Mouse (Mus musculus) liver, postnatal 0 days (tissue): ENCODE measurements at regions not wholly inside any gene's neighbourhood (a gene's known extent, or its start where the extent isn't known, plus 50 kb on each side); places are given as distances from the start of the nearest gene placed in this dataset.

Source experiments
- ATAC-seq: fragments of 200-750 bp; cut with Nextera tagmentation; 2 replicates; pipeline ENCODE4 v1.8.0; 2017; ENCODE audit warnings: mild to moderate bottlenecking, moderate library complexity
- DNase-seq: peaks from one replicate; pipeline ENCODE4 v3.0.0-alpha.2; 2016
- H3K27ac ChIP-seq: fragments of 300-500 bp; sonication (generic); 2 replicates; pipeline ENCODE4 v1.5.1; 2014; ENCODE audit warnings: antibody characterized with exemption, moderate library complexity, mild to moderate bottlenecking, low read depth
- H3K27me3 ChIP-seq: fragments of 300-500 bp; sonication (generic); 2 replicates; pipeline ENCODE4 v1.6.1; 2014; ENCODE audit warnings: low read length, control low read depth, mixed read lengths; ENCODE audit not compliant: insufficient read depth
- H3K36me3 ChIP-seq: fragments of 300-500 bp; sonication (generic); replicated peaks from 2 replicates; pipeline ENCODE4 v1.6.1; 2014; ENCODE audit warnings: mild to moderate bottlenecking, control low read depth, low read length, moderate library complexity, mixed read lengths; ENCODE audit not compliant: insufficient read depth
- H3K4me1 ChIP-seq: fragments of 300-500 bp; sonication (generic); 2 replicates; pipeline ENCODE4 v1.6.1; 2014; ENCODE audit warnings: antibody characterized with exemption, mild to moderate bottlenecking, control low read depth; ENCODE audit not compliant: insufficient read depth
- H3K4me2 ChIP-seq: fragments of 300-500 bp; sonication (generic); 2 replicates; pipeline ENCODE4 v1.6.1; 2014; ENCODE audit warnings: low read depth, mild to moderate bottlenecking, low read length, moderate library complexity, mixed read lengths
- H3K4me3 ChIP-seq: fragments of 300-500 bp; sonication (generic); 2 replicates; pipeline ENCODE4 v1.5.1; 2014; ENCODE audit warnings: low read depth, low read length
- H3K9ac ChIP-seq: fragments of 300-500 bp; sonication (generic); replicated peaks from 2 replicates; pipeline ENCODE4 v1.6.1; 2014; ENCODE audit warnings: mild to moderate bottlenecking, moderate library complexity
- H3K9me3 ChIP-seq: fragments of 300-500 bp; sonication (generic); 2 replicates; pipeline ENCODE4 v1.6.1; 2016; ENCODE audit warnings: mild to moderate bottlenecking, control low read depth, low read length, mixed read lengths
- CTCF ChIP-seq: sonication (generic); IDR thresholded peaks from 2 replicates; pipeline ENCODE4 v1.5.1; 2016; ENCODE audit warnings: antibody characterized with exemption, low read depth
- EP300 ChIP-seq: IDR thresholded peaks from 2 replicates; pipeline ENCODE4 v1.6.1; 2016; ENCODE audit warnings: antibody characterized with exemption, low read depth, mild to moderate bottlenecking
- WGBS: fragments of 180-500 bp; shearing (Covaris S2); extraction: QIAGEN DNeasy Blood & Tissue Kit; methylation state at CpG from one replicate; pipeline ENCODE4 v1.1.7; 2014; ENCODE audit not compliant: insufficient replicate concordance; 5-methylcytosine and 5-hydroxymethylcytosine counted together

GRCm38 (mm10) chr2:178830313-178830712, 400.0 kb downstream of the Cdh26 start:
- no peak for DNase-seq
- H3K36me3 ChIP-seq = no peaks in the 10 kb centered on the region
- H3K9ac ChIP-seq = no peak overlapping the region
- no peak for TF ChIP-seq EP300
- no peak for TF ChIP-seq CTCF
- H3K4me3 ChIP-seq = no peak overlapping the region
- no peaks in the 10 kb centered on the region for H3K9me3 ChIP-seq
- WGBS = 70% methylated on average over 3 of the region's 3 CpGs
- ATAC-seq = no peak
- H3K27me3 ChIP-seq = no peaks in the 10 kb centered on the region
- no peaks in the 10 kb centered on the region for H3K4me1 ChIP-seq
- H3K4me2 ChIP-seq = no peak overlapping the region
- H3K27ac ChIP-seq = no peak overlapping the region

DNA sequence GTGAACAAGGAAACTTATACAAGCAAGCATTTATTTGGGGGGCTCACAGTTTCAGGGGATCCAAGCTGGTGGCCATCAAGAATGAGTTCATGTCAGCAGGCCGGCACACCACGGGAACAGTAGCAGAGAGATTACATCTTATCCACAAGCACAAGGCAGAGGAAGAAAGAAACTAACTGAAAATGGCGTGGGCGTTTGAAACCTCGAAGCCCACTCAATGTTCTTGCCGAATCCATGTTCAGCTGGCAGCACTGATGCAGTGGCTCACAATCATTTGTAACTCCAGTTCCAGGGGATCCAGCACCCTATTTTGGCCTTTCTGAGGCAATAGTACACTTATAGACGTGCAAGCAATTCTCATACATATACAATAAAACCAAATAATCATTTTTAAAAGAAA, 404.7 kb downstream of the Cdh26 start:
- H3K4me2 ChIP-seq = no peak overlapping the region
- no peaks in the 10 kb centered on the region for H3K27me3 ChIP-seq
- H3K9ac ChIP-seq = no peak overlapping the region
- no peak overlapping the region for H3K4me3 ChIP-seq
- DNase-seq = no peak
- H3K9me3 ChIP-seq = no peaks in the 10 kb centered on the region
- no peaks in the 10 kb centered on the region for H3K36me3 ChIP-seq
- TF ChIP-seq CTCF (no peak), EP300 (no peak)
- H3K4me1 ChIP-seq = no peaks in the 10 kb centered on the region
- H3K27ac ChIP-seq = no peak overlapping the region
- WGBS = 62% methylated on average over 7 of the region's 7 CpGs
- ATAC-seq = no peak

- TF ChIP-seq EP300 = no peak
- no peak for TF ChIP-seq CTCF
- WGBS = 32% methylated on average over 6 of the region's 6 CpGs
Observed at GRCm38 (mm10) chr2:178838571-178838970, 408.2 kb downstream of the Cdh26 start.

GRCm38 (mm10) chr2:178840975-178841374, 410.6 kb downstream of the Cdh26 start:
- H3K9me3 ChIP-seq = no peaks in the 10 kb centered on the region
- TF ChIP-seq EP300 (no peak), CTCF (no peak)
- no peak overlapping the region for H3K4me3 ChIP-seq
- H3K27ac ChIP-seq = no peak overlapping the region
- H3K36me3 ChIP-seq = no peaks in the 10 kb centered on the region
- H3K27me3 ChIP-seq = no peaks in the 10 kb centered on the region
- DNase-seq (no peak), ATAC-seq (no peak)
- no peak overlapping the region for H3K9ac ChIP-seq
- WGBS = 69% methylated on average over 2 of the region's 2 CpGs
- H3K4me1 ChIP-seq = no peaks in the 10 kb centered on the region
- H3K4me2 ChIP-seq = no peak overlapping the region

More at GRCm38 (mm10) chr2:178838571-178838970, 408.2 kb downstream of the Cdh26 start:
- Histone ChIP-seq H3K27ac (no peak overlapping the region), H3K4me1 (no peaks in the 10 kb centered on the region), H3K27me3 (no peaks in the 10 kb centered on the region), H3K9ac (no peak overlapping the region), H3K4me3 (no peak overlapping the region), H3K4me2 (no peak overlapping the region), H3K36me3 (no peaks in the 10 kb centered on the region), H3K9me3 (no peaks in the 10 kb centered on the region)
- DNase-seq (no peak), ATAC-seq (no peak)

- no peak for ATAC-seq
- DNase-seq = no peak
- Histone ChIP-seq H3K36me3 (no peaks in the 10 kb centered on the region), H3K4me3 (no peak overlapping the region), H3K4me1 (no peaks in the 10 kb centered on the region), H3K27ac (no peak overlapping the region), H3K9me3 (no peaks in the 10 kb centered on the region), H3K27me3 (no peaks in the 10 kb centered on the region), H3K4me2 (no peak overlapping the region), H3K9ac (no peak overlapping the region)
- no peak for TF ChIP-seq EP300
- no peak for TF ChIP-seq CTCF
- 74% methylated on average over 12 of the region's 12 CpGs for WGBS
Observed at GRCm38 (mm10) chr2:178842595-178842994, 412.3 kb downstream of the Cdh26 start.

DNA sequence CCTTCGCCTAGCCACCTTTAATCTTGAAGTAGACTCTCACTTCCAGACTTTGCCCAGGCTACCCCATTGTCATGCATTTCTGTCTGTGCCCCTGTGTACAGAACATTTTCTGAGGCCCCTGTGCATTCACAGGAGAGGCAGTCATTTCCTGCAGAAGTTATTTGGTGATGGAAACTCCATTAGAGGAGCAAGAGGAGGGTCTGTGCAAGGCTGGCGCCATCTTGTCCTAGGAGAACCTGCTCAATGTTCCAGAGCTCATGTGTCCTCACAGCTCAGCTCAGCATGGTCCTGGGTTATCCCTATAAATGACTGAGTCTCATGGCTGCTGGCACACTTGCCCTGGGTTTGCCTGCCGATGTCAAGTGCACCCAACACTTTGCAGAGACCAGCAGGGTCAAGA, 413.1 kb downstream of the Cdh26 start:
- no peak overlapping the region for H3K4me2 ChIP-seq
- no peak for DNase-seq
- no peak overlapping the region for H3K4me3 ChIP-seq
- no peaks in the 10 kb centered on the region for H3K36me3 ChIP-seq
- no peaks in the 10 kb centered on the region for H3K9me3 ChIP-seq
- 70% methylated on average over 3 of the region's 3 CpGs for WGBS
- no peaks in the 10 kb centered on the region for H3K4me1 ChIP-seq
- ATAC-seq = no peak
- H3K27me3 ChIP-seq = no peaks in the 10 kb centered on the region
- H3K9ac ChIP-seq = no peak overlapping the region
- no peak for TF ChIP-seq CTCF
- no peak for TF ChIP-seq EP300
- H3K27ac ChIP-seq = no peak overlapping the region

DNA sequence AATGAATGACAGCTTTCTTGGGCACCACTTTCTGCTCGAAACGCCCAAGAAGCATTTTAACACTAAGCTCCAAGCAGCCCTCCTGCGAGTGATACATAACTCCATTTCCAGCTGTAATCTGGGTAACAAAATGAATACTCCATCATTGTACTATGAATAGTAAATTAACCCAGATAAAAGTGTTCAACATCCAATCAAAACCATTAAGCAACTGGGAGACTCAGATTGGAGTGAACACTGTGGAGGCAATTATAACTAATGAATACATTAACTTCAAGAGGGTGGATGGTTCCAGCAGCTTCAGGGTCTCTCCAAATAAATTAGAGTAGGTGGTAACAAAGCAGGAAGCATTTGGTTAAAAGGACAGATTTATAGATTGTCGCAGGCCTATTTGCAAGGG, 414.2 kb downstream of the Cdh26 start:
- Histone ChIP-seq H3K36me3 (no peaks in the 10 kb centered on the region), H3K4me3 (no peak overlapping the region), H3K27ac (no peak overlapping the region), H3K4me1 (no peaks in the 10 kb centered on the region), H3K27me3 (no peaks in the 10 kb centered on the region), H3K4me2 (no peak overlapping the region), H3K9ac (no peak overlapping the region), H3K9me3 (no peaks in the 10 kb centered on the region)
- WGBS = 75% methylated on average over 4 of the region's 4 CpGs
- TF ChIP-seq EP300 (no peak), CTCF (no peak)
- ATAC-seq (no peak), DNase-seq (no peak)
